Mouse (Mus musculus): ENCODE measurements around the gene Plekhh2.

DNA sequence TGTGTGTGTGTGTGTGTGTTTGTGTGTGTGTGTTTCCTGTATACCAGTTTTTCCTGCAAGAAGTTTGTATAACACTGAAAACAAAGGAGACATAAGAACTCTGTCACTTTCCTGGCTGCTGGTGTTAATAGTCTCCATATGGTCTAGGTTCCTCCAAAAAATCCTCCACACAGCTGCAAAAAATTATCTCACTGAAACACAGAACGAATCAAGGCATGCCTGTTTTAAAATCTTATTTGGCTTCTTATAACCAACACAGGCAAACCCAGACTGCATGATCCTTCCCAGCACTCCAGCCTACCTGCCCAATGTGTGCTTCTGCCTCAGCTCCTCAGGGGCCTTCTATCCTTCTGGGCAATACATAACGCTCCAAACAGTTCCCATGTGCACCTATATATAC lies 111.2 kb downstream of the Plekhh2 start:
- TF ChIP-seq CTCF (conservative IDR thresholded peaks at IDR 0.05; ENCODE audit: low read length) (no peak), POU5F1 (IDR thresholded peaks at IDR 0.05; ENCODE audit: borderline replicate concordance, low read length) (no peak)
